Mouse (Mus musculus): ENCODE data around the gene Shb.

GRCm38 (mm10) chr4:45485024-45485423, 47.2 kb downstream of the Shb start:
- no peak for TF ChIP-seq POLR2A (IDR thresholded peaks at IDR 0.05; ENCODE audit: insufficient read length, low read depth)
- TF ChIP-seq USF1 (IDR thresholded peaks at IDR 0.05; ENCODE audit: low read depth) = no peak
- no peak for TF ChIP-seq CEBPB (IDR thresholded peaks at IDR 0.05; ENCODE audit: insufficient read depth, poor library complexity, severe bottlenecking)
- TF ChIP-seq MYOD1 (IDR thresholded peaks at IDR 0.05; ENCODE audit: control insufficient read depth in 1 of 3, insufficient read length in 2 of 3, low read depth in 2 of 3) = no peak

All from myocyte (in vitro differentiated cells).